Mouse (Mus musculus) CD8-positive naive resting alpha-beta T cell, adult 2 months (primary cell): ENCODE measurements around the gene Dglucy.

Source experiments
- DNase-seq, 2 experiments: peaks; one replicate each; pipeline ENCODE4 v3.0.0; 2022; ENCODE audit warnings: low read depth in 2 of 2, low spot score in 2 of 2

Dglucy gene

DNA sequence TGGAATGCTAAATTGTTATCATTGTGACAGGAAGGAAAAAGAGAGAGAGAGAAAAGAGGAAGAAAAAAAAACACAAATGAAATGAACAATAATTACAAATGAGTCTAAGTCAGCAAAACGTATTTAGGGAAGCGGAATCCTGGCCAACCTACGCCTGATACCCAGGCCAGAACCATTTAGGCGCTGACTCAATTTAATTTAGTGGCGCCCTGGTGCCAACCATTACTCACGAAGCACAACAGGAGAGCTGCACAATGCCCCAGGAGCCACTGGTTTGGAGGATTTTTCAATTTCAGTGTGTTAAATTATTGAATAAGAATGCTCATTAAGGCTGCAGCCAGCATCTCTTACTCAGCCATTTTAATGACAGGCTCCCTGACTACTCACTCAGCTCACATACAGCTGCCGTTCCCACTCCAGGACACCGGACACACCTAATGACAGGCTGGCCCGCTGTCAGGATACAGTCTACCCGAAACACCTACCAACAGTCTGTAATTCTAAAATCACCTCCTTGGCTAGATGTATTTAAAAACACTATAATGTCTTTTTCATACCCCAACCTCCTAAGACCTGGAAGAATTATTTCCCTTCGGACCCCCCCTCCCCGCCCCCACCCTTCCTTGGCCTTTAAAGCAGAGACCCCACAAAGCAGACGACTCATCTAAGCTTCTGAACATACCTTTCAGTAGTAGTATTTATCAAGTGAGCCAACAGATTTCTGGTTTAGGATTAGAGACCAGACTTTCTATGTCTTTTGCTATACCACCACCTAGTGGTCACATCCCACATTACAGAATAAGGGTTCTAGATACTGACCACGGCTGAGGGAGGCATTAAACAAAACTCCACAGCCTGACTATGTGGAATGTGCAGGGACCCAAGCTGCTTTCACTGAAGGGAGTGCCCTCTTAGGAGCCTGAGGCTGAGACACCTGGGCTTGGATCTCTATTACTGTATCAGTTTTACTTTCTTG lies 147.1 kb downstream of the Dglucy start:
- DNase-seq = peak; percentile 69 to 80

DNA sequence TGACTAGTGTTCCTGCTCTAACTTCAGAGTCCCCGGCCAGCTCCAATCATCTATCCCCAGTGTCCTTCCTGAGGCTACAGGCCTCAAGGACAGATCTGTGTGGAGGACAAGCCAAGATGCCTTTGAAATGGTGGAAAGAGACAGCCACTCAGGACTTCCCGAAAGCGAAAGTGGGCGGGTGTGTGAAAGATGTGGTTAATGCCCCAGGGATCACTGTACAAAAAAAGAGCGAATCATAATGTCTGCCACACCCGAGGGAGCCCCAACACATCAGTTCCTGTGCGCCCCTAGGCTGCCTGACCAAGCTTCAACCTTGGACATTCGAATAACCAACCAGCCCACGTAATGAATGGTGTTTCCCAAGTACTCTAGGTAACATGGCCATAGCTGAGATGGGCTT lies 149.4 kb downstream of the Dglucy start:
- no peak for DNase-seq

GRCm38 (mm10) chr12:100931653-100932052 lies 152.8 kb downstream of the Dglucy start:
- DNase-seq = no peak

DNA sequence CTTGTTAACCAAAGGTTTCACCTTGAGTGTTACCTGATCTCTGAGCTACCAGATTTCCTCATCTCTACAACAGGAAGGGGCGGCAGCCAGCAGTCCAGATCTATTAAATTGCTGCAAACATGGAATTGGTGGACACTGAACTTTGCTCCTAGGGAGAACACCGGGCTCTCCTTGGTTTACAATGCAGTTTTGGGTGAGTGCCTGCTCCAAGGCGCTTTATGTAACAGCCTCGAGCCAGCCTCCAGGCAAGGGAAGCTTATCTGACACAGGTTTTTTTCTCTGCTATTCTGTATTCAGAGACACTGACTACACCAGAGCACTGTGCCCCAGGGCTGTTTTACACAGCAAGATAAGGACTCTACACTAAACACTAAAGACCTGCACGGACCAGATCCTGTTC lies 155.9 kb downstream of the Dglucy start:
- DNase-seq = no peak

DNA sequence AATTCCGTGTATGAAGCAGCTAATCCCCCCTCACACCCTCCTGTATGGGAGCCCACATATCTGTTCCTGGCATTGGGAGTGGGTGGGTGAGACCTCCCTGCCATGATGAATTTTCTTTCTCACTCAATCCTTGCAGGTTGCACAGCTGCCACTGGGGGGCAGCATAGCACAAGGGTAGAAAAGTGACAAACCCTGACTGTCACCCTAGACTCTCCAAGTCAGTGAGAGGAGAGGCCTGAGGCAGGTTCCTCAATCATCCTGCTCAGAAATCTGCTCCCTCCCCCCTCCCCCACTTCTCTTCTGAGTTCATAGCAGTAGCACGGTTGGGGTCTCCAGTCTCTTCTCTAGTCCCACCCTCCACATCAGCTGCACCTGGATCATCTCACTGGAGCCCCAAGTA lies 157.3 kb downstream of the Dglucy start:
- peak; percentile 65 to 76 for DNase-seq

- DNase-seq = no peak
These were observed 157.9 kb downstream of the Dglucy start for GRCm38 (mm10) chr12:100936737-100937136.

- no peak for DNase-seq
These were observed 158.8 kb downstream of the Dglucy start for GRCm38 (mm10) chr12:100937441-100938360.

GRCm38 (mm10) chr12:100941361-100941760 lies 162.5 kb downstream of the Dglucy start:
- no peak for DNase-seq

- DNase-seq = no peak
These were observed 164.3 kb downstream of the Dglucy start for GRCm38 (mm10) chr12:100943146-100943545.

DNA sequence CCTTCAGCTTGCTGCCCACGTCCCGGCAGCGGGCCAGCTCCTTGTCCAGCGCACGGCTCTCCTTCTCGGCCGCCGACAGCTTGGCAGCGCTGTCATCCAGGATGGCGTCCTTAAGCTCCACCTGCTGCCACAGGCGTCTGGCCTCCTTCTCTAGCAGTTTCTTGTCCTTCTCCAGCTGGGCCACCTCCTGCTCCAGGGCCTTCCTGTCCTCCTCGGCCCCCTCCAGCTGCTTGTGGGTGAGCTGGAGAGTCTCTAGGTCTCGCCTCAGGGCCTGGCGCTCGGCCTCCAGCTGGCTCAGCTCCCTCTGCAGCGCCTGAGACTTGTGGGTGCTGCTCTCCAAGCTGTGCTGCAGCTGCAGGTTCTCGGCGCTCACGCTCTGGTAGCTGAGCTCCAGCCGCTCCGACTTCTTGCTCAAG lies 166.1 kb downstream of the Dglucy start:
- DNase-seq = no peak

DNA sequence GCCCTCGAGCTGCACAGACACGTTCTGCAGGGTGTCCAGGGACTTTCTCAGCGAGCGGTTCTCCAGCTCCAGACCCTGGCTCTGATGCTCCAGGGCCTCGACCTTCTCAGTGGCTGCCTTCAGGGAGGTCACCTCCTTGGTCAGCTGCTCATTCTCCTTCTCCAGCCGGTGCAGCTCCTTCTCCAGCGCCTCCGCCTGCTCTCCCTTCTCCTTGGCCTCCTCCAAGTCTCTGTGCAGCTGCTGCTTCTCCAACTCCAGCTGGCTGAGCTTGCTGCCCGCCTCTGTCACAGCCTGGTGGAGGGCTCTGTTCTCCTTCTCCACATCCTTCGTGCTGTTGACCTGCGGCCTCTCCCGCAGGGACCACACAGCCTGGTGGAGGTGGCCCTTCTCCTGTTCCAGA lies 166.6 kb downstream of the Dglucy start:
- no peak for DNase-seq

DNA sequence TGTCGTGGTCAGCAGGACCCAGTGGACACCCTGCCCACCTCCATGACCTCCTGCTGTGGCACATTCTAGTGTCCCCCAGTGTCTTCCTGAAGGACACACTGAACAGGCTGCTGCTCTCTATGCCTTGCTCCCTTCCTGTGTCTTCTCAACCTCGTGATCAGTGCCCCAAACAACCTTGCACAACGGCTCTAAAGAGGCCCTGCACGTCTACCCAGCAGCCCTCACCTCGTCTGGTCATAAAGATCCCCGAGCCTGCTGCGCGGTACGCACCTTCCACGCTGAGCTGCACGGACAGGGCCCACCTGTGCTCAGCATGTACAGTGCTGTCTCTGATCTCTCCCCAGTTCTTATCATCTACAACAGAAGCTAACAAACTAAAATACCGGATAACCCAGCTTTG lies 167.1 kb downstream of the Dglucy start:
- DNase-seq = no peak
